Mouse (Mus musculus) right cerebral cortex, postnatal 36 days (tissue): ENCODE data around the gene Olfr1315-ps1.

Source experiments
- DNase-seq, 2 experiments: peaks; one replicate each; pipeline ENCODE4 v3.0.0; 2022; ENCODE audit warnings: low spot score in 2 of 2, mixed read lengths in 1 of 2

The Olfr1315-ps1 gene

DNA sequence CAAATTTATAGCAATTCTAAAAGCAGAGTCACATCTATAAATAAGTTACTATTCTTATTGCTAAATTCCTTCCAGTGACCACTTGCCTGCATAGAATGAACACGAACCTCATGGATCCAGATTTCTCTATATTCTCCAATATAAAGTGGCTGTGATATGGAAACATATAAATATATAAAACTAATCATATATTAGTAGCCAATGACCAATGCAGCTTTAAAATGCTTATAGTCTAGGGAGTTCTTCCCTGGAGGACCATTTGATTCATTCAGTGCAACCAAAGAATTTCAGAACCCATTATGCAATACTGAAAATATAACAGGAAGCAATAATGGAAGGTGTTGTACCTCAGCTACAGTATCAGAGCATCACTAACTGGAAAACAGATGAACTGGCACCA, at the start of gene Olfr1315-ps1:
Olfr1315-ps1 (minus strand) TSS at position 101 of the 400 bp plus-strand sequence.
- no peak for DNase-seq

- DNase-seq = no peak
Measured at GRCm38 (mm10) chr2:112153898-112154297, 38.7 kb upstream of the Olfr1315-ps1 start, which contains the start of gene Olfr1318. Gene Olfr1318 (plus strand): TSS chr2:112154198.

DNA sequence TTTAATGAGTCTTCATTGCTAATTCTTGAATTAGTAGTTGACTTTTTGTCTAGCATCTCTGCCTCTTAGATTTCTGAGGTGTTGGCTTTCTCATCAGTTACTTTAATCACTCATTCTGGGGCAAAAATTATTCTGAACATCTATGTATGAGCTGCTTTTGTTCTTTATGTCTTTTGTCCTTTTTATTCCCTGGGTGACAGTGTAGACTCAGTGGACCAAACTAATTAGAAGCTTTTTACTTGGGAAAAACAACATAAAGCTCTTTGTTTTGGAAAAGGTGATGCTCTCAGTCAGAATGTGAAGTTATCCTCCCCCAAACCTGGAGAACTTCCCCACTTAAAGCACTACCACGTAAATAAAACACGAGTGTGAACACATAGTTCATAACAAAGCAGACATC, 24.8 kb upstream of the Olfr1315-ps1 start, which contains the start of gene Olfr1317:
Olfr1317 (plus strand) TSS at position 301 of the 400 bp plus-strand sequence.
- DNase-seq = no peak

- no peak for DNase-seq
Measured at GRCm38 (mm10) chr2:112134877-112135276, 19.6 kb upstream of the Olfr1315-ps1 start, which contains the start of gene Olfr1316. Gene Olfr1316 (minus strand): TSS chr2:112134977.

DNA sequence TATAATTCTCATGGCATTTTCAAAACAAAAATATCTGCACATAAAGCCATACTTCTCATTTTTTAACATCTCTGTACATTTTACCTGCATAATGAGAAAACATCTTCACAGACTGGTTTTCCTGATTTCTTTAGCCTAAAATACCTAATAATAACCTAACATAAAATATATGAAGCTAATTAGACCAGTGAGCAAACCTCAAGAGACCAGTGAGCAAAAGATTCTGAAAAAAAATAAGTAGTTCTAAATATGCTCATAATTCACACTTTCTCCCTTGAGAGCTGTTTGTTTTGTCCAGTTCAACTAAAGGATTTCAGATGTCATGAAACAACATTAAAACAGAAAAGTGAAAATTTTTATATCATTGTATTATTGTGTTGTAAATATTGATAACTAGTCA, 18.6 kb downstream of the Olfr1315-ps1 start, which contains the start of gene Olfr1314:
Olfr1314 (minus strand) TSS at position 101 of the 400 bp plus-strand sequence.
- no peak for DNase-seq

DNA sequence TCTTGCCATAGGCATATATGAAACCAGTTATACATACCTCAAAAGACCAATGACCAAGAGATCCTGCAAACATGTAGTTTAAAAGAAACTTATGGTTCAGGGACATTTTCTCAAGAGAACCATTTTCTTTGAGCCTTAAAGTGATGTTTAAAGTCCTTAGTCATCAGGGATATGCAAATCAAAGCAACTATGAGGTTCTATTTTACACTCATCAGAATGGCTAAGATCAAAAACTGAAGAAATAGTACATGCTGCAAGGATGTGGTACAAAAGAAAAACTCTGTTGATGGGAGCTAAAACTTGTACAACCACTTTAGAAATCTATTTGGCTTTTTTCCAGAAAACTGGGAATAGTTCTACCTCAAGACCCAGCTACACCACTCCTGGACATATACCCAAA, 37.5 kb downstream of the Olfr1315-ps1 start, which contains the start of gene Olfr1313:
Olfr1313 (minus strand) TSS at position 101 of the 400 bp plus-strand sequence.
- no peak for DNase-seq
